Comparison of ENCODE assay signal across 14 mouse cellular contexts in the genomic region with DNA sequence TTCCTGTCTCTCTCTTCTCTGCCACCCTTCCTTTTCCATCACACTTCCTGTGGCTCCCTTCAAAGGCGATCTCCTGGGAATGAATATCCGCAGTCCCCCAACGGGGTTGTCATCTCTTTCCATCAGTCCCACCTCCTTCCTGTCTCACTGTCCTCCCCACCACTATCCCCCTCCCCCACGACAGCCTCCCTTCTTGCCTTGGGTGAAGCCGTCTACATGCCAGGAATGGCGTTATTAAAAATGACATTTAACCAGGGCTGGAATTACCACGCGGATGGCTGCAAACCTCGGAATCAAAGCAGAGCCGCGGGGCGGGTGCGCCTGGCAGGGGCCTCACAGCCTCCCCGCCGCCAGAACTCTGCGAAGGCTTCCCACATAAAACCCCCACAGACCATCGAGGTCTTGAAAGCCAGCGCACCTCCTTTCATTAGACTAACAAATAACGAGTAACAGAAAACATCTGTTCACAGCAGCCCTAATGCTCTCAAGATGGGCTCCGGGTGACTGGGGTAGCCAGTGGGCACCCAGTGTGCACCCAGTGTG. TPM values are rescaled to one million over a fixed set of nuclear protein-coding genes. Genes with fewer than 3 reads are reported as not detected.
DNase-seq lines count a peak whose midpoint lies in the region; ATAC-seq and TF ChIP-seq lines count a peak whose summit lies in the region.
"Had no signal": no experiment of that assay in that cellular context is flagged by ENCODE, and none has a peak within 500 bp of the region (broad histone marks: within the 10 kb centered on the region; RNA-seq: fewer than 3 reads in every experiment).

No protein-coding gene starts in this region.

- no peaks in the 10 kb centered on the region for H3K36me3 ChIP-seq in heart, embryonic 12.5 days
- H3K36me3 ChIP-seq in lung, embryonic 15.5 days = no peaks in the 10 kb centered on the region
- H3K36me3 ChIP-seq in embryonic facial prominence, embryonic 15.5 days = no peaks in the 10 kb centered on the region
- H3K36me3 ChIP-seq: heart, embryonic 15.5 days; liver, embryonic 15.5 days had no signal

- H3K27me3 ChIP-seq in heart, embryonic 12.5 days (replicated peaks) = no peaks in the 10 kb centered on the region
- H3K27me3 ChIP-seq in lung, embryonic 15.5 days = peaks cover 4% of the 10 kb centered on the region; the same call in 1 of the 2 replicates
- H3K27me3 ChIP-seq in embryonic facial prominence, embryonic 15.5 days = no peaks in the 10 kb centered on the region
- H3K27me3 ChIP-seq: heart, embryonic 15.5 days had no signal

- H3K9me3 ChIP-seq in heart, embryonic 12.5 days (replicated peaks) = no peaks in the 10 kb centered on the region
- no peaks in the 10 kb centered on the region for H3K9me3 ChIP-seq in lung, embryonic 15.5 days
- H3K9me3 ChIP-seq in embryonic facial prominence, embryonic 15.5 days (replicated peaks) = no peaks in the 10 kb centered on the region
- H3K9me3 ChIP-seq: heart, embryonic 15.5 days; liver, embryonic 15.5 days had no signal

- 34% methylated on average over 20 of the region's 20 CpGs for WGBS in heart, embryonic 12.5 days
- WGBS in lung, embryonic 15.5 days = 20% methylated on average over 20 of the region's 20 CpGs
- WGBS in lung, adult 2 months = 34% methylated on average over 20 of the region's 20 CpGs
- WGBS in embryonic facial prominence, embryonic 15.5 days = 10% methylated on average over 20 of the region's 20 CpGs

- H3K4me2 ChIP-seq in heart, embryonic 12.5 days = peak overlapping the region; percentile 17
- H3K4me2 ChIP-seq in lung, embryonic 15.5 days = peak overlapping the region; percentile 21; the same call in 1 of the 2 replicates
- peak overlapping the region; percentile 25; the same call in 1 of the 2 replicates for H3K4me2 ChIP-seq in embryonic facial prominence, embryonic 15.5 days (replicated peaks)
- H3K4me2 ChIP-seq: heart, embryonic 15.5 days; liver, embryonic 15.5 days had no signal

- peak overlapping the region; percentile 47; the same call in 1 of the 2 replicates for H3K9ac ChIP-seq in heart, embryonic 12.5 days
- no peak overlapping the region for H3K9ac ChIP-seq in lung, embryonic 15.5 days
- no peak overlapping the region for H3K9ac ChIP-seq in embryonic facial prominence, embryonic 15.5 days
- H3K9ac ChIP-seq: heart, embryonic 15.5 days; liver, embryonic 15.5 days had no signal

- peaks cover 62% of the 10 kb centered on the region for H3K4me1 ChIP-seq in heart, embryonic 12.5 days (replicated peaks)
- H3K4me1 ChIP-seq in lung, embryonic 15.5 days = peaks cover 21% of the 10 kb centered on the region
- H3K4me1 ChIP-seq in lung, adult 2 months (ENCODE audit: control insufficient read depth, insufficient read depth, low read length) = no peaks in the 10 kb centered on the region
- H3K4me1 ChIP-seq in embryonic facial prominence, embryonic 15.5 days = peaks cover 88% of the 10 kb centered on the region
- H3K4me1 ChIP-seq: liver, embryonic 15.5 days had no signal

- no peak for ATAC-seq in heart, embryonic 12.5 days (ENCODE audit: insufficient number of reproducible peaks, low FRiP score)
- ATAC-seq in lung, embryonic 15.5 days (ENCODE audit: borderline replicate concordance, extremely low read depth, low FRiP score, low TSS enrichment) = no peak
- ATAC-seq in embryonic facial prominence, embryonic 15.5 days (ENCODE audit: insufficient number of reproducible peaks, low FRiP score, low TSS enrichment, low read depth) = peak; percentile 51; the same call in 1 of the 2 replicates

- TF ChIP-seq POLR2A in lung, adult 2 months (IDR thresholded peaks at IDR 0.05; ENCODE audit: borderline replicate concordance, extremely low read depth, low read depth, low read length) = no peak

- H3K27ac ChIP-seq in heart, embryonic 12.5 days (ENCODE audit: poor library complexity, severe bottlenecking) = no peak overlapping the region
- no peak overlapping the region for H3K27ac ChIP-seq in lung, embryonic 15.5 days
- H3K27ac ChIP-seq in embryonic facial prominence, embryonic 15.5 days (replicated peaks) = peak overlapping the region; percentile 87
- H3K27ac ChIP-seq: heart, embryonic 15.5 days; liver, embryonic 15.5 days had no signal

- no peak overlapping the region for H3K4me3 ChIP-seq in heart, embryonic 12.5 days
- no peak overlapping the region for H3K4me3 ChIP-seq in lung, embryonic 15.5 days
- no peak overlapping the region for H3K4me3 ChIP-seq in lung, adult 2 months (replicated peaks; ENCODE audit: extremely low read depth, low read depth, low read length)
- H3K4me3 ChIP-seq in embryonic facial prominence, embryonic 15.5 days (replicated peaks) = no peak overlapping the region
- H3K4me3 ChIP-seq: heart, embryonic 15.5 days; liver, embryonic 15.5 days had no signal

- TF ChIP-seq CTCF in lung, adult 2 months (IDR thresholded peaks at IDR 0.05; ENCODE audit: insufficient read depth, low read length) = no peak

- DNase-seq in heart, postnatal 10 days = no peak
- DNase-seq in lung, adult 2 months = no peak
- peak; percentile 10 for DNase-seq in lung, postnatal 36 days
- DNase-seq in spleen, adult 18-20 months = no peak
- DNase-seq in layer of hippocampus, adult 9-11 months = no peak
- DNase-seq: adrenal gland, postnatal 14 days; kidney, adult 18-20 months; layer of hippocampus, postnatal 36 days; thymus, adult 2 months had no signal

- intact Hi-C loops in heart, postnatal 10 days (cut with DNase I) = no loop called here

RNA-seq across cellular contexts. Expression of a gene that starts 18.1 kb away (rescaled TPM):
- polyA plus RNA-seq in heart, embryonic 12.5 days (2016; fragmentation: Nextera tagmentation; extraction: Ambion mirVana) = 58.8 and 63.9 TPM in 2 replicates
- total RNA-seq in heart, postnatal 10 days (2021) = 1 to 10 TPM; 3.1 to 4.9 TPM
- polyA plus RNA-seq in lung, embryonic 15.5 days (2015; fragmentation: Nextera tagmentation; extraction: Ambion mirVana) = 9.7 and 12.5 TPM in 2 replicates
- polyA plus RNA-seq in lung, adult 2 months (2012; rRNA removed) = 6.2 and 6.6 TPM in 2 replicates
- 77.3 and 88.8 TPM in 2 replicates for polyA plus RNA-seq in embryonic facial prominence, embryonic 15.5 days (2015; fragmentation: Nextera tagmentation; extraction: Ambion mirVana)
- polyA plus RNA-seq: liver, embryonic 15.5 days had no signal

RNA-seq across cellular contexts. Expression of a gene that starts 22.7 kb away (rescaled TPM):
- 24.2 and 25.5 TPM in 2 replicates for polyA plus RNA-seq in heart, embryonic 12.5 days (2016; fragmentation: Nextera tagmentation; extraction: Ambion mirVana)
- 10 to 100 TPM; 12.0 to 13.5 TPM for total RNA-seq in heart, postnatal 10 days (2021)
- 31.8 and 34.0 TPM in 2 replicates for polyA plus RNA-seq in lung, embryonic 15.5 days (2015; fragmentation: Nextera tagmentation; extraction: Ambion mirVana)
- polyA plus RNA-seq in lung, adult 2 months (2012; rRNA removed) = 42.0 and 44.8 TPM in 2 replicates
- polyA plus RNA-seq in embryonic facial prominence, embryonic 15.5 days (2015; fragmentation: Nextera tagmentation; extraction: Ambion mirVana) = 37.8 and 37.9 TPM in 2 replicates

RNA-seq across cellular contexts. Expression of a gene that starts 45.2 kb away (rescaled TPM):
- 77.2 and 78.8 TPM in 2 replicates for polyA plus RNA-seq in heart, embryonic 12.5 days (2016; fragmentation: Nextera tagmentation; extraction: Ambion mirVana)
- 10 to 100 TPM; 41.3 to 41.9 TPM for total RNA-seq in heart, postnatal 10 days (2021)
- 82.9 and 87.2 TPM in 2 replicates for polyA plus RNA-seq in lung, embryonic 15.5 days (2015; fragmentation: Nextera tagmentation; extraction: Ambion mirVana)
- 20.2 and 23.4 TPM in 2 replicates for polyA plus RNA-seq in lung, adult 2 months (2012; rRNA removed)
- polyA plus RNA-seq in embryonic facial prominence, embryonic 15.5 days (2015; fragmentation: Nextera tagmentation; extraction: Ambion mirVana) = 85.9 and 87.0 TPM in 2 replicates

RNA-seq across cellular contexts. Expression of a gene that starts 49.4 kb away (rescaled TPM):
- 1.0 and 2.2 TPM in 2 replicates for polyA plus RNA-seq in heart, embryonic 12.5 days (2016; fragmentation: Nextera tagmentation; extraction: Ambion mirVana)
- total RNA-seq in heart, postnatal 10 days (2021) = 1 to 10 TPM in 1 of 2 experiments, under 1 TPM in 1; 0.93 to 1.7 TPM
- 4.7 and 6.0 TPM in 2 replicates for polyA plus RNA-seq in lung, embryonic 15.5 days (2015; fragmentation: Nextera tagmentation; extraction: Ambion mirVana)
- 1.8 and 2.2 TPM in 2 replicates for polyA plus RNA-seq in lung, adult 2 months (2012; rRNA removed)
- 2.7 and 3.7 TPM in 2 replicates for polyA plus RNA-seq in embryonic facial prominence, embryonic 15.5 days (2015; fragmentation: Nextera tagmentation; extraction: Ambion mirVana)
- polyA plus RNA-seq: liver, embryonic 15.5 days had no signal
